Mouse (Mus musculus) bone marrow macrophage, adult 2 months (primary cell): ENCODE measurements around the gene Zdhhc19.

Experiments
- CTCF ChIP-seq: IDR thresholded peaks from 2 replicates; pipeline ENCODE4 v1.5.1; 2012; ENCODE audit warnings: low read depth, mild to moderate bottlenecking, low read length, moderate library complexity
- POLR2A ChIP-seq: IDR thresholded peaks from 2 replicates; pipeline ENCODE4 v1.6.1; 2012; ENCODE audit warnings: mild to moderate bottlenecking, low read depth, low read length, borderline replicate concordance

- no peak for TF ChIP-seq POLR2A
- no peak for TF ChIP-seq CTCF
Observed at GRCm38 (mm10) chr16:32526906-32527305, 30.8 kb downstream of the Zdhhc19 start.
